Mouse (Mus musculus): ENCODE results near the gene Cycs. TPM values are rescaled to one million over a fixed set of nuclear protein-coding genes. Genes with fewer than 3 reads are reported as not detected.
A peak's percentile ranks its signal among the peaks of the same experiment; 100 is the strongest.
"Not testable (repeated sequence)": the region's sequence is repeated elsewhere in the genome, so short reads cannot be mapped to it uniquely, and the experiment has no call there.

The Cycs gene
- total RNA-seq (2021) = 10 to 100 TPM; 45.4 to 46.7 TPM

- peak; percentile 98 for DNase-seq
Observed at GRCm38 (mm10) chr6:50566141-50566996, at the start of gene Cycs. Gene Cycs, minus strand, starts transcription at chr6:50566538.

GRCm38 (mm10) chr6:50601620-50602019 lies 35.3 kb upstream of the Cycs start:
- no peak for DNase-seq

GRCm38 (mm10) chr6:50598560-50598959 lies 32.2 kb upstream of the Cycs start:
- no peak for DNase-seq

GRCm38 (mm10) chr6:50596301-50597211 lies 30.2 kb upstream of the Cycs start, which contains the start of gene 4921507P07Rik:
Gene 4921507P07Rik, minus strand, starts transcription at chr6:50596632.
- peak; percentile 86 to 87 for DNase-seq

DNA sequence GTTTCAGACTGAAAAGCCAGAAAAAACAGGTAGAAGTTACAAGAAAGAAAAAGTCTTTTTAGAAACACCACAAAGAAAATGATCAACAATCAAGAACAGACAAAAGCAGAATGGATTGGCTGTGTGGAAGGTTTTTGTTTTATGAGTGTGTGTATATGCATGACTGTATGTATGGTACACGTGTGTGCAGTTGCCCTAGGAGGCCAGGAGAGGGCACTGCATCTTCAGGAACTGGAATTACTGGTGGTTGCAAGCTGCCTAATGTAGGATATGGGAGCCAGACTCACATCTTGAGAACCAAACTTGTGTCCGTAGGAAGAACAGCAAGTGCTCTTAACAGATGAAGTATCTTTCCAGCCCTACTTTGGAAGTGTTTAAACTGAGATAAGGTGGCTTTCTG lies 28.0 kb upstream of the Cycs start:
- DNase-seq = no peak

GRCm38 (mm10) chr6:50593334-50593845 lies 27.1 kb upstream of the Cycs start:
- no peak for DNase-seq

DNA sequence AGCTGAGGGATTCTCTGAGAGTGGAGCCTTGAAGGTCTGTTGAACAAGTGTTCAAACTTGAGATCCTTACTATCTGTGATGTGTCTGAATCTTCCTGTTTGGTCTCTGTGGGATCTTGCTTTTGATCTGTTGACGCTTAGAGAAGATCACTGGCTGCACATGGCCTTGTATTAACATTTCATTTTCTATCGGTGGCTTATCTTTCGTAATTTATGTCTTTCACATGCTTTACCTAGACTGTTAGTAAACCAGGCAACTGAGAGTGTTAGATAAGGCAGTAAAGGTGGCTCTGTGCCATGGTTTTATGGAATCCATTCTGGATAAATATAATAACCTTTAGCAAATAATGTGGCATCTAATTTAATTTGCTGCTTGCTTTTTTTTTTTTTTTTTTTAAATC lies 23.9 kb upstream of the Cycs start:
- no peak for DNase-seq

DNA sequence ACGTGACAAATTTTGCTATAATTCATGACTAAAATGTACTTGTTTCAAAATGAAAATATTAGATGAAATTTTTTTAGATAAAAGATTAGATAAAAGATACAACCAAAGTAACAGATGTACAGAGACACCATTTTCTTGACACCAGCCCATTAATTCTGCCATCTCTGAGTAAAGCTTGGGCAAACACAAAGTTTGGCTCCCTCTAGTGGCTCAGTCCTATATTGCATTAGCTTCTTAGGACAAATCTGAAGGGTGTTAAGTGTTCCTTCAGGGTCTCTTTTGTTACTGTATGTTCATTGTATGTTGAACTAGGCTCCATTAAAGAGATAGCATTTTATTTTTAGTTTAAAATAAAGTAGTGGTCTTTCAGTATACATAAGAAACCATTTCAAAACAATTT lies 21.9 kb upstream of the Cycs start:
- DNase-seq = no peak

DNA sequence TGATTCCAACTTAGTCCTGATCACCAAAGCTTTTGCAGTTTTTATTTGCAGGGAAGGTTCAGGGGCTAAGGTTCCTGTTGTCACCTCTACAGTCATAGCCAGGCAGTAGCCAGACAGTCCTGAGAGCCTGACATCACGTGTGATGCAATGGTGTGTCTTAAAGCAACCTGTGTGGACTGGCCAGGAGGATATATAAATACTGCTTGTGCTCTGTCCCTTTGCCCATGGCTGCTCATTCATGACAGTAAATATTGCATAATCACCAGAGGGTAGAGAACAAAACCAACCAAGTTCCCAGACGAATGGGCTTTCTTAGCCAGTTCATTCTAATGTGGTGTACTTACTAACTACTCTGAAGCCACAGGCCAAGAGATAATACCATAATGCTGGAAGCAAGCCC lies 21.1 kb upstream of the Cycs start:
- no peak for DNase-seq

DNA sequence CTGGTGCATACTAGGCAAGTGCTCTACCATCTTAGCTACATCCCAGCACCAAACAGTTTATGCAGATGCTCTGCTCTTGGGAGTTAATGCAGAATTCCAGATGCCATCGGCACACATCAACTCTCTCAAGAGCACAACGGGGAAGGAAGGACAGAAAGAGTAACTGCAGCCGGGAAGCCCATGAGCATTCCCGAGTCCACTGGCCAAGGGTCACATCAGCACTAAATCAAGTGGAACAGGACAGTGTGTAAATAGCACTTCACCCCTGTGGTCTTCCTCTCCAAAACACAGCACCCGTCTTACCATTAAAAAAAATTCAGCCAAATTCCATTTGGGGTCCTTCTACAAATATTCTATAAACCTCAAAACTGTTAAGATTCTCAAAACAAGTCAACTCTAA lies 20.0 kb upstream of the Cycs start:
- no peak for DNase-seq

DNA sequence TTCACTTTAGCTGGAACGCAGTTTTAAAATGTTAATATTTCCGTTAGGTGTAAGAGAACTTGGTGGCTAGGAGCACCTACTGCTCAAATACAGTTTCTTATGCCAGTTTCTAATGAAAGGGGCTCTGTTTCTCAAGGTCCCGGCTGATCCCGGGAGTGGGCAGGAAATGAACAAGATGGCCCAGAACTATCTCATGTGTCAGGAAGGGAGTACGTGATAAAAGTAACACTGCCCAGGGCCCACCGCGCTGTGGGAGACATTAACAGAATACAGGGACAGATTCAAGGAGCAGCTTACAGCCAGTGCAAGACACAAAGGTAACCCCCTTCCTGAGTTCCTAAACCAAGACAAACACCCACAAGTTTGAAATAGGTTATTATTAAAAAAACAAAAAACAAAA lies 19.4 kb upstream of the Cycs start:
- DNase-seq = no peak

DNA sequence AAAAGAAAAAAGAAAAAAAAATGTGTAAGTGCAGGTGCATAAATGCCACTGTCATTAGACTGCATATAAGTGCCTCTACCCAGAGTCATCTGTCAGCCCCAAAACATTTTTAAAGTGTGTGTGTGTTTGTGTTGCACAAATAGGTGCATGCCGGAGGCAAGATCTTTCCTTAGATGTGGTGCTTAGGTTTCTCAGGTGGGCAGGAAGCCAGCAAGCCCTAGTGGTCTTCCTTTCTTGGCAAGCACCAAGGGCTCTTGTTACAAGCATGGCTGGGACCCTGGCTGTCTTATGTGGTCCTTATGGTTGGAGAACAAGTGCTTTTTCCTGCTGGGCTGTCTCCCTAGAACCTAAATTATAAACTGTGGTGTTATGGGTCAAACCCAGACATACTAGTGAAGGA lies 5.3 kb upstream of the Cycs start:
- DNase-seq = no peak

GRCm38 (mm10) chr6:50566997-50567255 lies 588 bp upstream of the Cycs start:
- DNase-seq = no peak

DNA sequence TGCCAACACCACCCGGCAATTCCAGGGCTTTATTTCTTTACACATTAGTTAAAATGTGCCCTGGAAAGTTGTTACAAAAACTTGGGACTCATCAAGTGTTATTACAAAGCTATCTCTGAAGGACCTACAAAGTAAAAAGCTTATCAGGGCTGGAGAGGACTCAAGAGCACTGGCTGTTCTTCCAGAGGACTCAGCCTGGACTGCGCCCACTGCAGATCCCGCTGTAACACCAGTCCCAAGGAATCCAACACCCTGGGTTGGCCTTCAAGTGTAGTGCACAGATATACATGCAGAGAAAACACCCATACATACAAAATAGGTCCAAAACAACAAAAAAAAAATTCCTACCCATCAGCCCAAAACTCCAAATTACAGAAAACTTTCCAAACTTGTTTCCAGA lies 2.7 kb downstream of the Cycs start:
- DNase-seq = no peak

DNA sequence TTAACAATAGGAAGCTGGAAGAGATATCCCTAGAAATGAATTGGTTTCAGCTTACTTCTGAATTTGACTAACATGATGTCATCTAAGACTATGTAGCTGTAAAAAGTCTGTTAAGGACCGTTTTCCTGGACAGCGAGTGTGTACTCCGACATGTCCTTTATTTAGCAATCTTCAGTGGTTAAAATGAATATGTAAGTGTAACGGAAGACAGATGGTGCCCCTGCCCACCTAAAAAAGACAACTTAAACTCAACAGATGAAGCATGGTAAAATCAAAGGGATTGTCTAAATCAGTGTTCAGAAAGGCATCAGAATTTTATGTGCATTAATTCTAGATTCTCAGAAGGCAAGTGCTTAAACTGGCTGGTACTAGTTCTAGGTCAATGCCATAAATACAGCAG lies 3.9 kb downstream of the Cycs start:
- no peak for DNase-seq

DNA sequence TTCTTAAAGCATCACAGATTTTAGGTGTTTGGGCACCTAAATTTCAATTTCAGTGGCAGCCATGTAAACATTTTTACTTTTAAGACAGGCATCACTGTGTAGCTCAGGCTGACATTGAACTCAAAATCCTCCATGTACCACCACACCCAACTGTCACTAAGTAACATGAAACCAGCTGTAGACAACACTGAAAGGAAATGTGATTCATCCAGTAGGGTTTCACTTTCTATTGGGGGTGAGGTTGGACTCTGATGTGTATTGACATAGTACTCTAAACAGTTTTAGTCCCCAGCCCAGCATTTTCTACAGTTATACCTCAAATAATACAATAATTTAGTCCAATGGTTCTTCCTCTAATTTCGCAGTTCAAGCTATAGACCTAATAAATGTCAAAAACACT lies 5.6 kb downstream of the Cycs start:
- DNase-seq = no peak

DNA sequence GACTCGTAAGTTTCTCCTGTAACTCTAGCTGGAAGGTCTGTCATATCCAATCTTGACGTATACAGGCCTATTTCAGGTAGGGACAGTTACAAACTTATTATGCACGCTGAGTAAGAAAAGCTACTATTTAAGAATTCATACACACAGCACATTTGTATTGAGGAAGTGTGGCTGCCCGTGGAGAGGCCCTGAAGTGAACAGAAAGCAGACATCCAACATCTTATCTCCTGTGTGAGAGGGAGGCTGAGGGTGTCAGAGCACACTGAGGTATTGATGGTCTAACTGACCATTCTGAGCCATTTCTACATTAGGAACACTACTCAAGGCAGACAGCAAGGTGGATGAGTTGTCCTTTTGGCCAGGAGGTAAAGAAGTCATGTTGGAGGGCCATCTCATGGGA lies 7.5 kb downstream of the Cycs start:
- DNase-seq = no peak

DNA sequence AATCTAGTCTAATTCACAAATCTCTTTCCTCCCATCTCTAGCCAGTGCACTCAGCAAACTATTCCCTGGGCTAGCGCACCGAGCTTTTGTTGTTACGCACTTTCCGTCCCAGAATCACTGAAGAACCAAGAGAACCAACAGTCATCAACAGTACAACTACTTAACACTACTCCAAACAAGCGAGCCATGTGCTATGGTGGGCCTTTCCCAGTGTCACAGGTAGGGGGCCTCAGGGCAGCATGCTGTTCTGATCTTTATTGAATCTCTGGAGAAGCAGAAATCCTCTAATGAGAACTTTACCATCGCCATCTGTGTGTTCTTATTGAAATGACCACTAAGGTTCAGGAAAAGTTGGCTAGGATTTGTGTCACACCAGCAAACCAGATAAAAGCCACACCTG lies 8.8 kb downstream of the Cycs start:
- no peak for DNase-seq

DNA sequence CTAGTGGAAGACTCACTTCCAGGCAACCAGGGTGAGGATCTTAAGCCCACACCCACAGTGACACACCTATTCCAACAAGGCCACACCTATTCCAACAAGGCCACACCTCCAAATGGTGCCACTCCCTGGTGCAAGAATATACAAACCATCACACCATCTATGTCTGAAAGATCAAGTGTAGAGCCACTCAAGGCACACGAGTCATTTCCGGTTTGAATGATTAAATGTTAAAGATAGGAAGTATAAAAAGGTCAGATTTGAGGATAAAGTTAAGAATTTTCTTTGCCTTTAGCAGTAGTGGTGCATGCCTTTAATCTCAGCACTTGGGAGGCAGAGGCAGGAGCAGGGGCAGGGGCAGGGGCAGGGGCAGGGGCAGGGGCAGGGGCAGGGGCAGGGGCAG lies 12.1 kb downstream of the Cycs start:
- DNase-seq = not testable (repeated sequence)

- DNase-seq = no peak
Observed at GRCm38 (mm10) chr6:50552881-50553518, 13.3 kb downstream of the Cycs start.

GRCm38 (mm10) chr6:50549791-50550190 lies 16.5 kb downstream of the Cycs start:
- peak in 1 of 2 experiments; percentile 21 for DNase-seq

GRCm38 (mm10) chr6:50549051-50549450 lies 17.3 kb downstream of the Cycs start:
- DNase-seq = no peak

GRCm38 (mm10) chr6:50545412-50546043 lies 20.8 kb downstream of the Cycs start:
- no peak for DNase-seq

Measured in layer of hippocampus, postnatal 36 days (tissue).